Mouse (Mus musculus) heart, adult 2 months (tissue): ENCODE measurements around the gene Bivm.

Experiments used
- CTCF ChIP-seq: fragments of 200-600 bp; IDR thresholded peaks from 2 replicates; pipeline ENCODE4 v1.8.1; 2022; ENCODE audit warnings: antibody characterized with exemption, mild to moderate bottlenecking, moderate library complexity
- POLR2A ChIP-seq: fragments of 200-500 bp; IDR thresholded peaks from 2 replicates; pipeline ENCODE4 v1.6.1; 2011; ENCODE audit warnings: mild to moderate bottlenecking, low read depth, low read length, control low read depth; ENCODE audit not compliant: insufficient read depth

DNA sequence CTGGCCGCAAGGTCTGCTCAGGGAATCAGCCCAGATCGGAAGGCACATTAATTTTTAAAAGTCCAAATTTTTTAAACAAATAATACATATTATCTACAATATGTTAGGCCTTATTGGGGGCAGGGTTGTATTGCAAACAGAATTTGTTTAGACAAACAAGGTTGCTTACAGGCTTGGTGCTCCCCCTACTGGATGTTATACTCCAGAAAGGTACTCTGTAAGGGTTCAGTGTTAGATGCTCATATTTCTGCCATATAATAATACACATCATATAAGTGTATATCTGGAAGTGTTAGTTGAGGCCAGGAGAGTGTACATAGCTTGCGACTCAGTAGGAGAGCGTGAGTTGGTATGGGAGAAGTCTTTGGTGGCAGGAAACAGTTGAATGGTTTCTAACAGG, 36.5 kb downstream of the Bivm start:
- no peak for TF ChIP-seq POLR2A
- peak; percentile 60 for TF ChIP-seq CTCF
